Mouse (Mus musculus) right cerebral cortex, adult 18-20 months (tissue): ENCODE results near the gene Ankra2.
A peak's percentile ranks its signal among the peaks of the same experiment; 100 is the strongest.

Experiments used
- DNase-seq: peaks from one replicate; pipeline ENCODE4 v3.0.0; 2022; ENCODE audit warnings: mixed read lengths

The Ankra2 gene

DNA sequence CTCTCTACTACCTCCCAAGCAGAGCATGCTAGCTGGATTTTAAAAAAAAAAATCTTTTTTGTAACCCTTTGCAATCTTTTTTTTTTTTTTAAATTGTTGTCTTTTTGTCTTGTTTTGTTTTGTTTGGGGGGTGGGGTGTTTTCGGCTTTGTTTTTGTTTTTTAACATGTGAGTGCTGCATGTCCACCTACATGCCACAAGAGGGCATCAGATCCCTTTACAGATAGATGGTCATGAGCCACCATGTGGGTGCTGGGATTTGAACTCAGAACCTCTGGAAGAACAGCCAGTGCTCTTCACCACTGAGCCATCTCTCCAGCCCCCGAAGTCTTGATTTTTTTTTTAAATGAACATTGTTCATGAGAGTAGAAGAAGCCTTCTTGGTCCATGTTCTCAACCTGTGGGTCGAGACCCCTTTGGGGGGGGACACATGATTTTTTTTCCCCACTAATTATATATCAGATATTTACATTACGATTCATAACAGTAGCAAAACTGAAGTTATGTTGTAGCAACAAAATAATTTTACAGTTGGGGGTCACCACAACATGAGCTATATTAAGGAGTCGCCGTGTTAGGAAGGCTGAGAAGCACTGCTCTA, 35.1 kb downstream of the Ankra2 start:
- no peak for DNase-seq

DNA sequence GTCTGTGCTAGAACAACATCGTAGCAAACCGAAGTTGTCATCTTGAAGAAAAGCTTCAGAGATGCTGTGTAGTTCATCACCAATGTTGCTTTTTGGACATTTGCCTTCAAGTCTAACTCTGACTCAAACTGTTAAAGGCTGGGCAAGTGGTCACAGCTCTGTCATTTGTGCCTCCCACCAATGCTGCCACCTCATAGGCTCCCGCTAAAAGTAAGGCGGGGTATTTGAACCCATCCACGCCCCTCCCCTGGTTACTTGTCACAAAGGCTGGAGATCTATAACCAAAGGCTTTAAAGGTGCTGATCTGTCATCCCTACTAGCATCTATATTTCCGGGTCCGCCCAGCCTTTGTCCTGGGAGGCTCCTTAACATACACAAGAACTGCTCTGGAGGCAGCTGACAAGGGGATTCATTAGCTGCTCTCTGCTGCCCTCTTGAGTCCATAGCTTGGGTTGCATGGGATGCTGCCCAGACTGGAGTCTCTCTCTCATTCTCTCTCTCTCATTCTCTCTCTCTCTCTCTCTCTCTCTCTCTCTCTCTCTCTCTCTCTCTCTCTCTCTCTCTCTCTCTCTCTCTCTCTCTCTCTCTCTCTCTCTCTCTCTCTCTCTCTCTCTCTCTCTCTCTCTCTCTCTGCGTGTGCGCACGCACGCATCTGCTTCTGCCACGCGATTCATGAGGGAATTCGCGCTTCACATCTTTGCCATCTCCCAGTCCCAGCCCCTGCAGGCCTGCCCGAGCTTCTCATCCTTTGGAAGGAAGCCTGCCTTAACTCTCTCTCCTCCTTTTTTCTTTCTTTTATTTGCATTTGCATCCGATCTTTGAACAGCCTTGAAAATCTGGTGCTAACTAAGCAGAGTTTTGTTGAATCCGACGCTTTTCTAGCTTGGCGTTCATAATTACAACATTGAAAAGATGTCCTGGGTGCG, 36.2 kb downstream of the Ankra2 start:
- DNase-seq, result peak; percentile 65

DNA sequence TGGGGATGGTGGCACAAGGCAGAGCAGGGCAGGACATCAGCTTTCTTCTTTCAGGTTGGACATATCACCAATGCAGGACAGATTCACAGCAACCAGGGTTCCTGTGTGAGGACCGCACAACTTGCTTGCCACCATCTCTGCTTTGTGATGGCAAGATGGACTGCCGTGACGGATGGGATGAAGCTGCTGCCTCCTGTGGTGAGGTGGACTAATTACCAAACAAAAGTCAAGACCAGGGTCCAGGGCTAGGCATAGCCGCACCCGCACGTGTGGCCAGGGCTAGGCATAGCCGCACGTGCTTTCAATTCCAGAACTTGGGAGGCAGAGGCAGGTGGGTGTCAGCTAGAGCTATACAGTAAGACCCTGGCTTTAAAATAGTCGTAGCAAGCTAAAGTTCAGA, 42.4 kb downstream of the Ankra2 start:
- DNase-seq, result no peak

DNA sequence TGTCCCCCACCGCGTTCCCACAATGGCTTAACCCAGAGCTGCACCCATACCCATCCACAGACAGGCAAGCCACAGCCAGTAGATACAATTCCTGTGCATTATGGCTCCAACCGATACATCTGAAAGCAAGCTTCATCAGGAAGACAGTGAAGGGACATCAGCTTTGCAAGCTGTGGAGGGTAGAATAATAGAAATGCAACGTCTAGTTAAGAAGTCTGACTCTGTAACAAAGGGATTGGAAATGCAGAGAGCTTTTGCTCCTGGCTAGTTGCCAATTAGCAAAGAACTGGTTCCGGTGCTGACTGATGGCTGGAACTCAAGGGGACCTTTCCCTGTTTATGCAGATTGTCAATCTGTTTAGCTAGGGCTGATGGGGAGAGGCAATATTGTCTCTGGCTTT, 43.5 kb downstream of the Ankra2 start:
- no peak for DNase-seq

DNA sequence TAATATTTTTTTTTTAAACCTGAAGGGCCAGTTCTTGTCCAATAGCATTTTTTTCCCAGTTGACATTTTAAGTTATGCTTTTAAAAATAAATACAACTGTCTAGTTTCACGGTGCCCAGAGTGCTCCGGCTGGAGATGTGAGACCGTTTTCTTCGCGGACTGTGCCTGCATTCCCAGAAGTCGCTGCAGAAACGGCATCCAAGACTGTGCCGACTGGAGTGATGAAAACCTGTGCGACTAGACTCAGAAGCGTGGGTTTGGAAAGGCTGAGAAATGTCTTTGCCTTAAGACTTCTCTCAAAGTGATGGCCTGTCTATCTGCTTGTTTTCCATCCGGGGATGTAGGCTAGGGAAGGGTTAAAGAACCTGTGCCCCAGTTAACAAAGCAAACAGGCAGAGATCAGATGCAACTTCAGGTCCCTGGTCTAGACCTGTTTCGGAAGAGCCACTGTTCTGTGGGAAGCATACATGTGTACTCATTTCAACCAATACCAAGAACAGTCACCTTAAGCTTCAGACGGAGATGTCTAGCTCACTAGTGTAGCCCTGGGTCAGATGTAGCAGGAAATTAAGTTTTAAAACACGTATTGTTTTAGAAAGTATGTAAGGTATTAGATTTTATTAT, 44.1 kb downstream of the Ankra2 start:
- no peak for DNase-seq

DNA sequence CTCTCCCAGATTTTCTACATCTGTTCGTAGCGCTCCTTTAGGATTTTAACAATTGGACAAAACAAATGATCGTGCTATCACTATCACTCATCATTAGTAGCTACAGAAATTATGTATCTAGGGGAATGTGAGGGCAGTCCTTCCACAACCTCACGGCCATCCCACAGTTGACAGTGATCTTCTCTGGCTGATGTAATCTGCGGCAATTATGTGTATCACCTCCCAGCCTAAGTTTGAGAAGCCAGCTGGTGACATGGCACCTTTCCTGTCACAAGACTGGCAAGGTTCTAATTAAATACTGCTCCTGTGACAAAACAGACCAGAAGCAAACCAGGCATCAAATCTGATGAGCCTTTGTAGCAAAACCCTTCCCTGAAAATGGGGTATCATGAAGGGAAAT, 45.1 kb downstream of the Ankra2 start:
- DNase-seq, result no peak

DNA sequence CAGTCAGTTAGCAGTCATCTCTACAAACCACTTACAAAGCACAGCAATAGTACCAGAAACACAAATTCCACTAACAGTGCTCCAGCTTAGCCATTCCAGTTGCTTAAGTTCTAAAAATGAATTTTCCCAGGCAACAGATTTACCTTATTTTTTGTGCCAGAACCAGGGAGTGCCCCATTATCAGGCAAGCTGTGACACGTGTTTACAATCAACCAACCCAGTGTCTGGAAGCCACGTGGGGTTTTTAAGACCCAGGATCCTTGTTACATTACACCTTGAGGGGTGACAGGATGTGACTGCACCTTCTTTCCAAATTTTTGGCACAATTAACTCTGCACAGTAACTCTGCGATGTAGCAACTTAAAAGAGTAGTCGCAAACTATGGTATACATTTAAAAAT, 45.9 kb downstream of the Ankra2 start:
- no peak for DNase-seq

DNA sequence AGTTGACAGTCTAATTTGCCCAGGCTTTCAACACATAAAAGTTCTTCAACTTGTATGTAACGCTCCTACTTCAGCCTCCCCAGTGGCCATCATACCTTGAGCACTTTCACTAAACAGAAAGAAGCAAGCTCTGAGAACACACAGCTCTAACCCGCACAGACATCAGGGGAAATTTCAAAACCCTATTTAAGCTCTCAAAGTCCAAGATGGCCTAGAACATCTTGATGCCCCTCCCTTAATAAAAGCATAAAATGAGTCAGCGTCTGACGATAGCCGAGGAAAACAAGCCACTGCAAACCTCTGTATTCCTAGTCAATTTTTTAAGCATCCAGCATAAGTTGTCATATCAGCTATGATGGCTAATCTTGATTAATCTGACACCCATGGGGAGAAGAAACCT, 48.7 kb downstream of the Ankra2 start:
- DNase-seq, result no peak

DNA sequence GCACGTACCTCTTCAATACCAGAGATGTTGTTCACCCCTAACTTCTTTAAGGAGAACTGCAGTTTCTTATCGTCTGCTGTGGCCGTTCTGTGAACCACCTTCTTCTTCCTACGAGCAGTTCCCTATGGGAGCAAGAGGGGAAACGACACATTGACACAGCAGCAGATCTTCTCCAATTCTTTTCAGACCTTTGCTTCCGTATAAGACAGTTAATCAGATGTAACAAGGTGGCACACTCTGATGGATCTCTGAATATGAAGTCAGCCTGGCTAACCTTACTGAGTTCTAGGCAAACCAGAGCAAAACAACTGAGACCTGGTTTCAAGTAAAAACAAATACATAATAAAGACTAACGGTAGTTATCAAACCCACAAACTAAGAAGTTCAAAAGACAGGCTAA, 50.8 kb downstream of the Ankra2 start:
- DNase-seq, result no peak

DNA sequence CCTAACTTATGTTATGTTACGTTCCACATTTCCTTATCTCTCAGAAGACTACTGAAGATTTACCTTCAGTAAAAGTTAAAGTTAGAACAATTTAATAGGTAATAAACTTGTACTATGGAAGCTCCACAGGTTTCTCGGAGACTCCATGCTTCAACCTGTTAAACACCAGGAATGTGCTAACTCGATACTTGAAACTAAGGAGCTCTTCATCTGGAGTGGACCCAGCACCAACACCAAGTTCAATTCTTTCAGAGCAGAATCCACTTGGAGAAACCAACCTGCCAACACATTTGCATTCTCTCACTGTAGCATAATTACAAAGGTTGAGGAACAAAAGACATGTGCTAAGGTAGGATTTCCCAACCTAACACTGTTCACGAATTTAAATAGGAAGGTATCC, 52.2 kb downstream of the Ankra2 start:
- no peak for DNase-seq

DNA sequence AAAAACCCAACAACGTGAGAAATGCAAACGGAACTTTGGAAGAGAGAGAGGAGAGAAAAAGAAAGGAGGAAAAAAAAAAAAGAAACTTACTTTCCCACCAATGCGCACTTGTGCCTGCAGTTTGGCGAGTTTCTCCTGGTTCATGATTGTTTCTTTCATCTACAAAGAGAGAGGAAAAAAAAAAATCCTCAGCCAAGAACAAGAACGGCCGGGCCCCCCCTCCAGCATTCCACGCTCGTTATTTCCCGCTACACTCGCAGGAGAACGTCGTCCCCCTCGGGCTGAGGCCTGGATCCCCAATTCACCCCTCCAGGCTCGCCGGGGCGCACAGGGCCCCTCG, 53.2 kb downstream of the Ankra2 start:
- no peak for DNase-seq

DNA sequence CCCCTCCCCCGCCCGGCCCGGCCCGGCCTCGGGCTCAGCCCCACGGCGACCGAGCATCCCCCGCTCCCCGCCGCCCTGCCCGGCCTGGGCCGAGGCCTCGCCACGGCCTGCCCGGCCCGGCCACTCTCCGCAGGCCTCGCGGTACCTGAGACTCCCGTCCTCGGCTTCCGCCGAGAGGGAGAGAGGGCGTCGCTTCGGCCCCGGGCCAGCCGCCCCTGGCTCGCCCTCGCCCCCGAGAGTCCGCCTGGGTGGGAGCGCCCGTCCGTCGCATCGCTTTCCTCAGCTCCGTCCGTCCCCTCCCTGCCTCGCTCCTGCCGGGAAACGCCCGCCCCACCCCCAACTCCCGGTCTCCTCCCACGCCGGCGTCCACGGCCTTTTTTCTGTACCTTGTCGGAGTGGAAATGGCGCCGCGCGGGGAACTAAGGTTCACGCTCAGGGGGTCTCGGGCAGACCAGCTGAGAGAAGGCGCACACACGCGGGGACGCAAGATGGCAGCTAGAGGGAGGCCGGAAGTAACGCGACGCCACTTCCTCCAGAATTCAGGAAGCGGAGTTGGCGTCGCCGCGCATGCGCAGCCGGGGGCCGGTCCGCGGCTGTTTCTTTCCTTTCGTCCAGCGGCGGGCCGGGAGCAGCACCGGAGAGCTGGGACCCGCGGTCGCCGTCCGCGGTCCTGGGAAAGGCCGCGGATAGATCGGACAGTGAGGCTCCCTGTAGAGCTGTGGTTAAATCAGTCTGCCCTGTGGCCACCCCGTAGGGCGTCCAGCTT, 53.8 kb downstream of the Ankra2 start, which contains the start of gene Btf3:
Btf3 (minus strand) TSS at position 527 of the 766 bp plus-strand sequence.
- DNase-seq, result peak; percentile 95

DNA sequence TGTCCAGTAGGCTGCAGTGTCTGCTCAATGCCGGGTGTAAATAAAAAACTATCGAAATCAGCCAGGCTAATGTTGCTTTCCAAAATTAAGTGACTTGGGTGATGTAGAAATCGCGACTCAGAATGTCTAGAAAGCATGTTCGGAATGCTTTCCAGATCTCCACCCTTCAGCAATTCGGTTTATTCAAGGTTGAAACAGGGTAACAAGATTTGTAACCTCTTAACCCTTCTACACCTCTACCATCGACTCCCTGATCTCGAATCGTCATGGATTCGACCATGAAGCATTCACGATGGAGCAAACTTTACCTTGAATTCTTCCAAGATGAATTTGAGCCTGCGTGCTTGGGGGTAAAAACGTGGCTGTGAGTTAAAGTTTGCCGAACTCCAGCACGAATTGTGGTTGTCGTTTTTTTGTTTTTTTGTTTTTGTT, 54.4 kb downstream of the Ankra2 start:
- DNase-seq, result no peak

DNA sequence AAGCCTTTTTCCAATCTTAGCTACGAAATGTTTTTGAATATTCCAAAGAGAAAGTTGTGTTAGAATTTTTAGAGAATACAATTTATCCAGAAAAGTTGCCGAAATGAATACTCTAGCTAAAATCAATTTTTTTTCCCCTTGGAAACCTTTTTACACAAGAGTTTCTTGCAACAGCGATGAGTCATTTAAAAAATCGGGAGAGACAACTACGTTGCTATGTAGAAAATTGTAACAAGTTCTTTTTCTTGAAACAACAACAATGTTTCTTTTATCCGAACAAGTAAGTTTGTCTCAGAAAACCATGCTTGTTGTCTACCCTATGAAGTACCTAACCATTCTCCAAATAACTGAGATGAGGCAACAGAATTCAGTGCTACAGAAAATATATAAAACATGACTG, 55.0 kb downstream of the Ankra2 start:
- no peak for DNase-seq
